Mouse (Mus musculus) E14TG2a.4 (cell line): ENCODE results near the gene Hnrnpa3.

ENCODE experiments used
- H3K27me3 ChIP-seq: 2 replicates; pipeline ENCODE4 v1.6.1; 2014; ENCODE audit warnings: low read length, control low read depth; ENCODE audit not compliant: insufficient read depth
- H3K36me3 ChIP-seq: 2 replicates; pipeline ENCODE4 v1.6.1; 2014; ENCODE audit warnings: low read length, control low read depth; ENCODE audit not compliant: insufficient read depth
- H3K4me1 ChIP-seq: replicated peaks from 2 replicates; pipeline ENCODE4 v1.6.1; 2014; ENCODE audit warnings: low read depth, low read length, control low read depth
- H3K4me3 ChIP-seq: replicated peaks from 2 replicates; pipeline ENCODE4 v1.5.1; 2014; ENCODE audit warnings: mild to moderate bottlenecking, low read length
- H3K9me3 ChIP-seq: 2 replicates; pipeline ENCODE4 v1.6.1; 2014; ENCODE audit warnings: low read length, control low read depth
- CTCF ChIP-seq: conservative IDR thresholded peaks from 2 replicates; pipeline ENCODE4 v1.5.1; 2014; ENCODE audit warnings: low read length
- NANOG ChIP-seq: IDR thresholded peaks from 2 replicates; pipeline ENCODE4 v1.6.1; 2014; ENCODE audit warnings: borderline replicate concordance, low read length, mixed read lengths
- POU5F1 ChIP-seq: IDR thresholded peaks from 2 replicates; pipeline ENCODE4 v1.6.1; 2014; ENCODE audit warnings: low read length, borderline replicate concordance

Hnrnpa3 gene

GRCm38 (mm10) chr2:75642795-75643550 lies 16.1 kb upstream of the Hnrnpa3 start:
- no peak for TF ChIP-seq CTCF
- no peak for TF ChIP-seq POU5F1
- TF ChIP-seq NANOG, result no peak
- Histone ChIP-seq H3K36me3 (peaks cover 5% of the 10 kb centered on the region; the same call in 1 of the 2 replicates), H3K4me1 (peaks cover 25% of the 10 kb centered on the region), H3K4me3 (no peak overlapping the region), H3K27me3 (no peaks in the 10 kb centered on the region), H3K9me3 (no peaks in the 10 kb centered on the region)

- Histone ChIP-seq H3K4me1 (peaks cover 25% of the 10 kb centered on the region), H3K36me3 (peaks cover 5% of the 10 kb centered on the region; the same call in 1 of the 2 replicates), H3K9me3 (no peaks in the 10 kb centered on the region), H3K27me3 (no peaks in the 10 kb centered on the region), H3K4me3 (no peak overlapping the region)
- TF ChIP-seq POU5F1, result no peak
- TF ChIP-seq CTCF, result no peak
- no peak for TF ChIP-seq NANOG
These were observed 15.1 kb upstream of the Hnrnpa3 start for GRCm38 (mm10) chr2:75643950-75644349.

DNA sequence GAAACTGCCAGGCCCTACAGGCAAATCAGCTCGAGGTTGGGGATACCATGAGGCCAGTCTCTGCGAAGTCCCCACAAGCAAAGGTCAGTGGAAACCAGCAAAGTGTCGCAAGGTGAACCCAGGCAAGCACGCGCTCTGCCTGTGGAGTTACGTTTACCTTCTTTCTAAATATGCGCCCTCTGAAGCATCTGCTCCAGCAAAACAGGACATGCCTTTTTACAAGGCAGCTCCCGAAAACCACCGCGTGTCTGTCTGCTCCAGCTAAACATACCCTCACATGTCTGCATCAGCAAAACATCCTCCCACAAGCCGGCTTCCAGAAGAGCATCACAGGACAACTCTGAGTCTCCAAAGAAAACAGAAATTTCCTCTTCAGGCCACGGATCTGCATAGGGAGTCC lies 13.8 kb upstream of the Hnrnpa3 start:
- no peaks in the 10 kb centered on the region for H3K27me3 ChIP-seq
- H3K36me3 ChIP-seq, result peaks cover 5% of the 10 kb centered on the region; the same call in 1 of the 2 replicates
- no peak for TF ChIP-seq NANOG
- TF ChIP-seq CTCF, result no peak
- no peak for TF ChIP-seq POU5F1
- H3K4me1 ChIP-seq, result peaks cover 25% of the 10 kb centered on the region
- H3K9me3 ChIP-seq, result no peaks in the 10 kb centered on the region
- H3K4me3 ChIP-seq, result peak overlapping the region; percentile 37; the same call in 1 of the 2 replicates

DNA sequence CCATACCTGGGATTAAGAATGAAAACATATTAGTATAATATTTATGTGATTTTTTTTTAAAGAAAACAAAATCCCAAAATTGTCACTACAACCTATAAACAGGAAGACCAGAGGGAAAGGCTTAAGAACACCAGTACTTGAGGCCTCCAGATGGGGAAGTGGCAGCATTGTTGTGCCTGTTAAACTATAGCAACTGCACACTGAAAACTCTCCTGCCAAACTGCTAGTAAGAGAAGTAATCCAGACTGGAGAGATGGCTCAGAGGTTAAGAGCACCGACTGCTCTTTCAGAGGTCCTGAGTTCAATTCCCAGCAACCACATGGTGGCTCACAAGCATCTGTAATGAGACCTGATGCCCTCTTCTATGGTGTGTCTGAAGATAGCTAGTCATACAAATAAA lies 8.6 kb upstream of the Hnrnpa3 start:
- TF ChIP-seq NANOG (no peak), POU5F1 (no peak), CTCF (no peak)
- no peak overlapping the region for H3K4me3 ChIP-seq
- no peaks in the 10 kb centered on the region for H3K27me3 ChIP-seq
- peaks cover 11% of the 10 kb centered on the region for H3K4me1 ChIP-seq
- no peaks in the 10 kb centered on the region for H3K9me3 ChIP-seq
- no peaks in the 10 kb centered on the region for H3K36me3 ChIP-seq

- TF ChIP-seq POU5F1 (no peak), CTCF (no peak), NANOG (no peak)
These were observed 5.9 kb upstream of the Hnrnpa3 start for GRCm38 (mm10) chr2:75653150-75653549.

DNA sequence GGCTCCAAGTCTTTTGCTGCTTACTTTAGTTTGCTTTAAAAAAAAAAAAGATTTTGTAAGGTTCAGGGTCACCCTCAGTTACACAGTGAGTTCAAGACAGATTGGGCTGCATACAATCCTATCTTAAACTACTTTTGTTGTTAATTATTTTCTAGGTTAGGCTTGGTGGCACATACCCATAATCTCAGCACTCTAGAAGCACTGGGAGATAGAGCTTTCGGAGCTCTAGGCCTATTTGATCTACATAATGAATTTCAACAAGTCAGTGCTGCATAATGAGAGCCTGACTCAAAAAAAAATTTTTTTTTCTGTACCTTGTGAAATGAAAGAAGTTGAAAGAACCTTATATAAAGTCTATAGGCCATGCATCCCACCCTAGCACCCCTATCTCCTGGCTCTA lies 4.4 kb upstream of the Hnrnpa3 start:
- Histone ChIP-seq H3K4me1 (peaks cover 33% of the 10 kb centered on the region), H3K36me3 (no peaks in the 10 kb centered on the region), H3K9me3 (no peaks in the 10 kb centered on the region), H3K4me3 (no peak overlapping the region), H3K27me3 (no peaks in the 10 kb centered on the region)
- TF ChIP-seq NANOG (no peak), POU5F1 (no peak), CTCF (no peak)

More at GRCm38 (mm10) chr2:75653150-75653549, 5.9 kb upstream of the Hnrnpa3 start:
- H3K4me3 ChIP-seq, result no peak overlapping the region
- H3K9me3 ChIP-seq, result no peaks in the 10 kb centered on the region
- H3K4me1 ChIP-seq, result peaks cover 33% of the 10 kb centered on the region
- no peaks in the 10 kb centered on the region for H3K27me3 ChIP-seq
- no peaks in the 10 kb centered on the region for H3K36me3 ChIP-seq

- Histone ChIP-seq H3K27me3 (no peaks in the 10 kb centered on the region), H3K36me3 (peaks cover 21% of the 10 kb centered on the region), H3K4me1 (peaks cover 39% of the 10 kb centered on the region), H3K4me3 (no peak overlapping the region), H3K9me3 (no peaks in the 10 kb centered on the region)
- no peak for TF ChIP-seq POU5F1
- no peak for TF ChIP-seq CTCF
- TF ChIP-seq NANOG, result no peak
These were observed 2.1 kb upstream of the Hnrnpa3 start for GRCm38 (mm10) chr2:75656924-75657323.

- Histone ChIP-seq H3K4me1 (peaks cover 51% of the 10 kb centered on the region), H3K36me3 (peaks cover 33% of the 10 kb centered on the region), H3K4me3 (peak overlapping the region; percentile 88), H3K27me3 (no peaks in the 10 kb centered on the region), H3K9me3 (no peaks in the 10 kb centered on the region)
- TF ChIP-seq CTCF (no peak), NANOG (no peak), POU5F1 (no peak)
These were observed 962 bp upstream of the Hnrnpa3 start for GRCm38 (mm10) chr2:75657907-75658691.

DNA sequence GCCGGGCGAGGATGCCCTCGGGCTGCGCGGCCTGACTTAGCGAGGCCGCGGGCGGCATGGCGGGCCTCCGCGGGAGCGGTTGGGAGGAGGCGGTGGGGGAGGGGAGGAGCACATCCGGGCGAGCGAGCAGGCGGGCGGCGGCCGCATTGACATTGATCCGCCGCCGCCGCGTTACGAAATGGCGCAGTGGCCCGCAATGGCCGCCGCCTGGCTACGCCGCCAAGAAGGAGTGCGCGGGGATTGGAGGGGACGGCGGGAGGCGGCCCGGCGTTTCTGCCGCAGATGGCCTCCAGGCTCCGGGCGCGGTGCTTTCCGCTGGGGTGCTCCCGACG lies 534 bp downstream of the Hnrnpa3 start:
- peaks cover 62% of the 10 kb centered on the region for H3K4me1 ChIP-seq
- peaks cover 48% of the 10 kb centered on the region for H3K36me3 ChIP-seq
- peak overlapping the region; percentile 95 for H3K4me3 ChIP-seq
- no peaks in the 10 kb centered on the region for H3K9me3 ChIP-seq
- TF ChIP-seq CTCF (no peak), POU5F1 (no peak), NANOG (no peak)
- H3K27me3 ChIP-seq, result no peaks in the 10 kb centered on the region
